Mouse (Mus musculus) embryo, embryonic 11.5 days (tissue): ENCODE data around the gene Cd164l2.

ENCODE experiments used
- DNase-seq: peaks from one replicate; pipeline ENCODE4 v3.0.0-alpha.2; 2012; ENCODE audit warnings: low read depth, low spot score

The Cd164l2 gene

DNA sequence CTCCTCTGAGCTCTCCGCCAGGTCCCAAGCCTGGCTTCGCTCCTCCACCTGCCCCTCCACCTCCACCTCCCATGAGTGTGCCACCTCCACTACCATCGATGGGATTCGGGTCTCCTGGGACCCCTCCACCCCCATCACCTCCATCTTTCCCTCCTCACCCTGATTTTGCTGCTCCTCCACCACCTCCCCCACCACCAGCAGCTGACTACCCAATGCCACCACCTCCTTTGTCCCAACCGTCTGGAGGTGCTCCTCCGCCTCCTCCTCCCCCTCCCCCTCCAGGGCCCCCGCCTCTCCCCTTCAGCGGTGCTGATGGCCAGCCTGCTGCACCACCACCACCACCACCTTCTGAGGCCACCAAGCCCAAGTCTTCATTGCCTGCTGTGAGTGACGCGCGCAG, 17.4 kb upstream of the Cd164l2 start:
- DNase-seq = no peak

DNA sequence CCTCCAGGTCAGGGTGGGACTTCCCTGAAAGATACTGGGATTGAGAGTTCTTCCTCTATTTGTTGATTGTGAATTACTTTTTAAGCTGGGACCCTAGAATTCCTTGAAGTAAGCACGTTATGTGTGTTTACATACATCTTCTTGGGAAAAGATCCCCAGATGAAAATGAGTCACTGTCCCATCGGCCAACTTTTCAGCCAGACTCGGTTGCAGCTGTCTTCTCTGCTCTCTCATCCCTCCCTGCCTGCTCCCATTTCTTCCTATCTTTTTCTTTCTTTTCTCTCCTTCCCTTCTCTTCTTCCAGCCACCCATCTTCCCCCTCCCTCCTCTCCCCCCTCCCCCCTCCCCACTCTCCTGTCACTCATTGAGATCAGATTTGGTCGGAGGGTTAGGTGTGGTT, 16.9 kb upstream of the Cd164l2 start:
- no peak for DNase-seq

DNA sequence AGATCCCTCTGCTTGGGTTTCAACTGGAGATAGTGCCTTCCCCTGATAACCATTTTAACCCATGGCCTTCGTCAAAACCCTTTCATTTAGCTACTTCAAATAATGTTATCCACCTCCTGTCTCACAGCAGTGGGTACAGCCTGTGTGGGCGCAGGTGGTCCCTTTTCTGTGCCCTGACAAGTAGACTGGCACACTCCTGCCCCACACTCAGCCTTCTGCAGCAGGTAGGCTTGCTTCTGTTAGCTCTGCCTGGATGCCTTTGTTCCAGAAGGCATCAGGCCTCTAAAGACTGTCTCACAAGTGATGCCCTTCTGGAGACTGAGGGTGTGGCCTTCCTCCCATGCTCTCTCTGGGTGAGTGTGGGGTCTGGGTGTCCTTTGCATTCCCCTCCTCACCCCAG, 15.8 kb upstream of the Cd164l2 start:
- no peak for DNase-seq

DNA sequence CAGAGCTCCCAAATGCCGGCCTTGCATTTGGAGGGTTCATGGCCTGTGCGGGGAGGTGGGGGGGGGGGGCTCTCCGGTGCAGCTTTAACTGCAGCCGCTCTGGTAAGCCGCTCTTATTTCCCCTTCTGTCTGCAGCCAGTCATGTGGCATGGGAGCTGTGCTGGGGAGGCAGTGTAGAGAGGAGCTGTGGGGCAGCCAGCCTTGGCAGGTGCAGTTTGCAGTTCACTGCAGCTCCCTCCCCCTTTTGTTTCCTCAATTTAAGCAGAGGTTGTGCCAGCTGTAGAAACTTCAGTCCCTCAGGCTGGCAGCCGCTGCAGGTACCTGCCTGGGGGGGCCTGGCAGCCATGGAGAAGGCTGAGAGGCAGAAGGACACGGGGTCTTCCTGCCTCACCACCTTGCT, 15.1 kb upstream of the Cd164l2 start:
- DNase-seq = no peak

DNA sequence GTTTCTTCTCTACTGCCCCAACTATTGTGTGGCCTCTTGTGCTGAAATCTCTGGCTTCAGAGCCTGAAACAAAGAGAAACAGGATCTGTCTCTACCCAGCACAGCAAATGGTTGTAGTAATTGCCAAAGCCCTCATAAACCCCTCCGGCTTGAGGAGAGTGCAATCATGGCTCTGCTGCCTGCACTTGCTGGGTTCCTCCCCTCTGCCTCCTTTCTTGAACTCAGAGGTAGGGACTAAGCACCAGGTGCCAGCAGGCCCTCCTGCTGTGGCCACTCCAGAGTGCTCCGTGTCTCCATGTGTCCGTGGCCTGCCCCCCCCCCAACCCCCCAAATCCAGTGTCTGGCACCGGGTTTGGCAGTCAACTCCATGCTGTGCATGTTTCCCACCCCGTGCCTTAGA, 14.6 kb upstream of the Cd164l2 start:
- no peak for DNase-seq

DNA sequence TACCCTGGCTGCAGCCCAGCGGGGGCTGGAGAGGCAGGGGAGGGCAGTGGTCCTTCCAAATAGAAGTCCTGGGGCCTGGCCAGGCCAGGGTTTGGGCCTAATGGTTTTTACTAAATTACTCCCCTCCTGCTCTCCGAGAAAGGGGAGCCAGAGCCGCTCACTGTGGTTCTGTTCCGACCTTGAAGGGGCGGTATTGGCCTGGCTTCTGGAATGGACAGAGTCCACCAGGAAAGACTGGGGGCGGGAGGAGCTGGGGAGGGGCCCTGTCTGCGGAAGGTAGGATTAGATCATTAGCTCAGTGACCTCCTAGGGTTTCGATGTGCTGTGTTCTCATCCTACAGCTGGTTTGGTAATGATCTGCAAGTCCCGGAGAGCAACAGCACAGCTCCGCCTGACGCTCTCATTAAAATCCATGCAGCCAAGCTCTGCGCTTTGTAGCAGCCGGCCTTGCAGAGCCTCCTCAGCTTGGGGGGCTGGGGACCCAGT, 14.1 kb upstream of the Cd164l2 start:
- DNase-seq = no peak

DNA sequence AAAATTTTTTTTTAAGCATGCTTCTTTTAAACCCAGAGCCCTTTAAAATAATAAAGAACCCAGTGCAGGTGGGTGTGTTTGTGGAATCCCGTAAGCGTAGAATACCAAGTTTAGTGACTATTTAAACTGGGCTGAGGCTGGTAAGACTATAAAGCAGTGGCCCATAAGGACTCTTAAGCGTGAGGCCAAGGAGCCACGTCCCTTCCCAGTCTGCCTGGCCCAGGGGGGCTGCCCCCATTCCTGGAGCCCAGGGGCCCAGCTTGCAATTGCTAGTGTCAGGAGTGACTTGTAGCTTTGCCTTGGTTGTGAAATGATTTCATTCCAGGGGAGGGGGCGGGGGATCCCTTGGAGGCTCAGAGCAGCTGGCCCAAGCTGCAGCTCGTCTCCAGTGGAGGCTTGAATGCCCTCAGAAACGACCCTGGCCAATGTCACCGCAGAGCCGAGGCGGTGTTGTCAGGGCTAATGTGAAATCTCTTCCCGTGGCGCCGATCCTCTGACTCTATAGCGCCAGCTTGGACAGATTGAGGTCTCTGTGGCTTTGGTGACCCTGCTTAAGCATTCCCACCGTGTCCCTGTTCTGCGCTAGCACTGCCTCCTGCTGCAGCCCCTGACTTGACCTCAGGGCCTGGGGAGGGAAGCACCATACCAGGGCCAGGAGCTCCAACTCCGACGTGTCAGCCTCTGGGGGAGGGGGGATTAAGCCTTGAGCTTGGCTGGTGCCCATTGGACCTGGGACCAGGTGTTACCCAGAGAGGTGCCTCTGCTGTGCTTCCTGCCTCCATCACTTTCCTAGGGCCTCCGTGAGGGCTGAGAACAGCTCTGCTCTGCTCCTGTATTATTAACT, 13.4 kb upstream of the Cd164l2 start:
- no peak for DNase-seq

DNA sequence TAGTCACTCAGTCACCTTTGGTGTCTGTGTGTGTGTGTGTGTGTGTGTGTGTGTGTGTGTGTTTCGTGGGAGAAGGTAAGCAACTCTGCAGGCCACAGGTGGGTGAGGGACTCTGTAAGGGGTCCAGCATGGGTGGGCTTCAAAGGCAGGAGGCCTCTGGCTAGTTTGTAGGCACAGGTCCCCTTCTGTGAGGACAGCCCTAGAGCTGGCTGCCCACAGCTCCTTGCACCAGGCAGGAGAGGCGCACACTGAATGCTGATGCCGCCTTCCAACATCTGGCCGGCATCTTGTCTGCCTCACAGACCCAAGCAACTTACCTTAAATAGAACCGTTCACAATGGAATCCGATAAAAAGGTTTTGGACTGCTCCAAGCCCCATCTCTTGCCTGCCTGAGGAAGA, 12.2 kb upstream of the Cd164l2 start:
- no peak for DNase-seq

DNA sequence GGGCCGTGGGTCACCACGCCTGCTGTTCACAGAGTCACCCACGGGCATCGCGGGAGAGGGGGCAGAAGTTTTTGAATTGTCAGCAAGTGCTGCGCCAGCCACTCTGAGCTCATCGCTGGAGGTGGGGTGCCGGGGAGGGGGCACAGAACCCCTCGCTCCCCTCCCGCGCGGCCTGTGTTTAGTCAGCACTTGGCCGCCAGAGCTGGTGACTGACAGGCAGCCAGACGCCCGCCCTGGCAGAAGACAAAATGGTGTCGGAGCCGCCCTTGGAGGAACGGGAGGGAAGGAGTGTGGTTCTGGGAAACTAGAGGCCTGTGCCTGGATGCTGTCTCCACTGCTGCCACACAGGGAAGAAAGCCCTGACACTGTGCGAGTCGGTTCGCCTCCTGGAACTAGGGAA, 11.6 kb upstream of the Cd164l2 start:
- no peak for DNase-seq

DNA sequence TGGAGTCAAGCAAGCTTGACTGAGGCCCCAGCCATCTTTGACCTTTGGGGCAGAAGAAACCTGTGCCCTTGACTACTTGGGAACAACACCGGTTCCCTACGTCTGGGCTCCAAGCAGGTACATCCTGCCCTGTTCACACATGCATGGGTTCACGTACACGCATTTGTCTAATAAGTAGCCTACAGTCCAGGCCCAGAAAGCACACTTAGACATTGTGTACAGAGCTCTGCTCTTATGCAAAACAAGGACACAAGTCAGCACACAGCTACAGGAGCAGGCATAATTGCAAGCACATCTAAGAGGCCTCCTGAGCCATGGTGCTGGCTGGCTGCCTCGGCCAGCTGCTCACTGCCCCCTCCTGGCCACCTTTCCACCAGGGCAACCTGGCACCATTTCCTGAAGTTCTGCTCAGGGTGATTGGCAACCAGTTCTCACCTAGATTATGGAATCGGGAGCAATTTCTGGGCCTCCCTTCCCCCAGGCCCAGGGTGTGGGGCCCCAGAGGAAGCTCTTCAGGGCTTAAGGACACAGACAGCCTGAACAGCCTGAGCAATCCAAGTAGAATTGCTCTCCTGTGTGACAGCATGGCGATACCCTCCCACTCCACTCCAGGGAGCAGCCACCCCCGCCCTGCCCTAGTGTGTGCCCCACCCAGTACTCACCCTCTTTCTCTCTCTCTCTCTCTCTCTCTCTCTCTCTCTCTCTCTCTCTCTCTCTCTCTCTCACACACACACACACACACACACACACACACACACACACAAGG, 10.7 kb upstream of the Cd164l2 start:
- no peak for DNase-seq

DNA sequence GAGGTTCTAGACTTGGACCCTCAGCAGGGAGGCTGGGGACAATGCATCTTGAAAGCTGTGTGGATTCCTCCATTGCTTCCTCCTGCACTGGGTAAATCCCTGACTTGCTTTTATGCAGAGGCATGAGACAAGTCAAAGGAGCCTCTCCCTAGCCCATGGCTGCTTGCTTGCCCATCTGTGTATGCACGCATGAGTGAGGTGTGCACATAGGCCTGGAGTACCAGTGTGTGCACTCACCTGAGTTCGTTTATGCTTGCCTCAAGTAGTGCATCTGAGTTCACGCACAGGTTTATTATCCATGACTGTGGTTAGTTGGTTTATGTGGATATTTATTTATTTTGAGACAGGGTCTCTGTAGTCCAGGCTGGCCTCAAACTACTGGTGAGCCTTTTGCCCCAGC, 9.7 kb upstream of the Cd164l2 start:
- no peak for DNase-seq

DNA sequence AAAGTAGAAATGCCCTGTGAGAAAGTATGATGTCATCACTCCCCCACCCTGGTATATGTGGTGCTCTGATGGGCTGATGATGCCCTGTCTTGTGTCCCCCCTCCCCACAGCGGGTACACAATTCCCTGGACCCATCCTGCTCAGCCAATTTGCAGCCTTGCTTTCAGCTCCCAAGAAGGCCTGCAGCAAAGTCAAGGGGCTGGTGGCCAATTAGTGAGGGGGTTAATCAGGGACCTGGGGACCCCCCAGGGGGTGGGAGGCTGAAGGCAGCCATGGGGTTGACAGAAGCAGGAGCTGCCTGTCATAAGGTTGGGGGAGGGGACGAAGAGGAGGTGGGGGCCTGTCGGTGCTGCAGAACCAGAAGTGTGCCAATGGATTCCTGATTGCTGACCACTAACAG, 8.3 kb upstream of the Cd164l2 start:
- no peak for DNase-seq

DNA sequence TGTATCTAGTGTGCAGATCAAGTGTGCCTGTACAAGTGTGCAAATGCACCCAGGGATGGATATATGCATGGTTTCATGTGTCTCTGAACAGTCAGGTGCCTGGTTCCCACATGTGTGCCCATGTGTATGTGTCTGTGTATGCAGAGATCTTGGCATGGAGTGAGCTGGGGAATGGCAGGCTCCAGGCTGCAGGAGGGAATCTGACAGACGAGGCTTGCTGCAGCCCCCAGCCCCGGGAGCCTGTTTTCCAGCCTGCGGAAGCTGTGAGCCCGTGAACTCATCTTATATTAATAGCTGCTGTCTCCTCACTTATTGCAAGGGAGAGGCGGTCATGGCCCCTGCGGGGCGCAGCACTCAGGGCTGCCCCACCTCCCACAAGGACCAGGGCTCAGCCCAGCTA, 7.6 kb upstream of the Cd164l2 start:
- no peak for DNase-seq

DNA sequence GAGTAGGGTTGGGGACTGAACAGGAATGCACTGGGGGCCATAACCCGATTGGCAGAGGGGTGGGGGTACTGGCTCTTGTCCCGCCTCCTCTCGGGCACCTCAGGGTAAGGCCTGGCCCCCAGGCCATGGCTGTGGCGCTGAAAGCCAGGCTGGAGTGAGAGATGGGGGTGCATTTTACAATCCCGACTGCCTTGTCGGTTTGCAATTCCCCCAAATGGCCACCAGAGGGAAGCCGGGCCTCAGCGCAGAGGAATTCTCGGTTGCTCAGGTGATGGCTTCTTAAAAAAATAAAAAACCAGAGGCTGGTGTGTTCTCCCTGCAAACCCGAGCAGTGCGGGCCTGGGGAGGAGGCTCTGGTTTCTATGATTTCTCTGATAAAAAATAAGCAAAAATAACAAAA, 2.6 kb upstream of the Cd164l2 start:
- DNase-seq = no peak

DNA sequence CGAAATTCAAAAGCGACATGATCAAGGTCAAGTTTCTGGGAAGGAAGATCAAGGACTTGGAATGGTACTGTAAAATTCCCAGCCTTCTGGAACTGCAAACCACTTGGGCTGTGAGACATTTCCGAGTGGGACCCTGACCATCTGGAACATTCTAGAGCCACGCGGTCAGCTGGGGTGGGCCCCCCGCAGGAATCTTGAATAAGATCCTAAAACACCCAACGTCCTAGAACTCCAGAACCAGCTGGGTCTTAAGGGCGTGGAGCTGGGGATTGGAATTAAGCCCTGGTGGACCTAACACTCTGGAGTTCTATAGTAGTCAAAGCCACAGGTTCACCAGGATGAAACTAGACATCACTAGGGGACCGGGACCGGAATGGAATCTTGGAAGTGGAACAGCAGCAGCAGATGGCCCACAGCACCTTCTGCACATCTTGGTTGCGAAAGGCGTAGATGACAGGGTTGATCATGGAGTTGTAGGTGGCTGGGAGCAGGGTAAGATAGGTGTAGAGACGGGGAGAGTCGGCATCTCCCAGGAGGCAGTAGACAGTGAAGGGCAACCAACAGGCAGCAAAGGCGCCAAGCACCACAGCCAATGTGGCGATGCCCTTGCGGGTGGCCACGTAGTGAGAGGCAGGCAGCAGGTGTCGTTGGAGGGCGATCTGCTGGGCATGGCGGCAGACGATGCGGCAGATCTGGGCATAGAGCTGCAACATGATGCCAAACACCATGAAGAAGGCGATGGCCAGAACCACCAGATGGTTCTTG, 1.7 kb upstream of the Cd164l2 start:
- no peak for DNase-seq

DNA sequence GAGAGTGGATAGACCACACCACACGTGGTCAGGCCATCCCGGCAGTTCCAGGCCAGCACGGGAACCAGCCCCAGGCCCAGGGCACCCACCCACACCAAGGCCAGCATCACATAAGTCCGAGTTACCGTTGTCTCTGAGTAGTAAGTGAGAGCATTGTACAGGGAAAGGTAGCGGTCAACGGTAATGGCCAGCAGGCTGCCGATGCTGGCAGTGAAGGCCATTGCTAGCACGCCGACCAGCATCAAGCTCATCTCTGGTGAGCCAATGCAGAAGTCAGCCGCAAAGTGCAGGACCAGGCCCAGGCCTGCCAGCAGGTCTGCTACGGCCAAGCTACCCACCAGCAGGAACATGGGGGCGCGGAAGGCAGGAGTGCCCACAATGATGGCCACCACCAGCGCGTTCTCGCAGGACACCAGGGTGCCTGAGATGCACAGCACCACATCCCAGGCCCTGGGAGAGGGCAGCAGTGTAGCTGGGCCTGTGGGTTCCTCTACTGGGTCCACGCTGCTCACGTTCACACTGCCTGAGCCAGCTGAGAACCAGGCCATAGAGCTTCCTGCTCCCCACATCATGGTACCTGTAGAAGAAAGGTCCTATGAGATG, 1.0 kb upstream of the Cd164l2 start:
- DNase-seq = no peak

DNA sequence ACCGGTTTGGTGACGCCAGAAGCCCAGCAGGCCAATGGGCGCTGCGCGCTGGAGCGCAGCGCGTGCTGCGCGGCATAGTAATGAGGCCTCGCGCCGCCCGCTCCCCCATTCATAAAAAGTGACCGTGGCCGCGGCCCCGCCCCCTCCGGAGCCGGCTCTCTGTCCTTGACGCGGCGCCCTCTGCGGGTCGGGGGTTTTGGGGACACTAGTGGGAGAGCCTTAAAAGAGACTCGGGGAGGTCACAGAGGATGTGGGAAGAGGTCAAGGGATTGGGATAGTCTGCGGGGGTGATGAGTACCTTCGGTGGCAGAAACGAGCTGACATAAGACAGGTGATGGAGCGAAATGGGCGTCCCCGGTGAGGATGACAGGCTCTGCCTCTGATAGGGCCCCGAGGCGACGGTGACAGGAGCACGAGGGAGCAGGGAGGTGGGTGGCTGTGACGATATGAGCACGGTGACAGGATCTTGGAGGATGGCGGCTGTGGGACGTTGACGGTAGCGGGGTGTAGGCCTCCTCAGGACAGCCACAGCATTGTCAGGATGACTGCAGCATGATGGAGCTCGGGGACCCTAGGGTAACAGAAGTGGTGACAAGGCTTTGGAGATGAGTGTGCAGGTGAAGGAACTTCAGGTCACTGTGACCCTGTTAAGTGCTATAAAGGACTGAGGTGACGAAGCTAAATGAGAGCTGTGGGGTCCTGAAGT, 784 bp downstream of the Cd164l2 start:
- peak; percentile 71 for DNase-seq

DNA sequence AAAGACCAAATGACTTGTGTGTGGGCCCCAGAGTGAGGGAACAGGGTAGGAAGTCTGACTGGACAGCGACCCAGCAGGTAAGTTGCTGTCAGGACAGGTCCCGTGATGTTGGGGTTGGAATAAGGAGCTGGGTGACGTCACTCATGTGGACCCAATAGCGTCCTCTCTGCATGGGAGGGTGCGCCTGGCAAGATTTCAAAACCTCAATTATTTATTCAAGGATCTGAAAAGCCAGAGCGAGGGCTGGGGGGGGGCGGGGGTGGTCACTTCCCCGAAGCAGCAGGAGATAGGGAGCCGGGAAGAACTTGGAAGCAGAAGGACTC, 1.3 kb downstream of the Cd164l2 start:
- DNase-seq = no peak

DNA sequence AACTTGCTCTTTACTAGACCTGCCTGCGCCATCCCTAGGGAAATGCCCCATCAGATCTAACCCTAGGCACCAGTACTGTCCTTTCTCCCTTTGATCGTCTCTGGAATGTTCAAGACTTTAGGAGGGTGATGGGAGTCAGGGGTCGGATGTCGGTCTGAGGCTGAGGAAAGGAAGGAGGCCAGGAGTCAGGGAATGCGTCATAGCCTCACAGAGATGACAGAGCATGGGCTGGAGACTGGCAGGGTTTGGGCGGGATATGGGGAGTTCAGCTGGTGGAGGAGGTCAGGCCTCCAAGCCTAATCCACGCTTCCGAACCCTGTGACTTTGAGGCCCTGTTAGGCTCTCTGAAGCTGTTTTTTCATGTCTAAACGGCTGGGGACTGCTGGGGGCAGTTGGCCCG, 1.7 kb downstream of the Cd164l2 start:
- no peak for DNase-seq

DNA sequence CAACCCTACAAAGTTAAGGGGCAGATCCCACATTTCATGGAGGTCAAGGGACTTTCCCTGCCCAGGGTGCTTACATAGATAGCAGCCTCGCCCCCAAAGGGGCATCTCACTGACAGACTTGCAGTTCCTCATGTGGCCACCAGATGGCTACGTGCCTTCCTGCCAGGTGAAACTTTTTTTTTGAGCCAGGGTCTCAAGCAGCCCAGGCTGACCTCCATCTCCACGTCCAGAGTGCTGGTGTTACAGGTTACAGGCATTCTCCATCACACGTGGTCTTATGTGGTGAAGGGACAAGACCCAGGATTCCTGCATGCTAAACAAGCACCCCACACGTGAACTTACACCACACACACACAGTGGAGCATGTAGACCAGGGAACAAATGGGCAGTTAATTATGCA, 5.7 kb downstream of the Cd164l2 start:
- DNase-seq = peak; percentile 54

DNA sequence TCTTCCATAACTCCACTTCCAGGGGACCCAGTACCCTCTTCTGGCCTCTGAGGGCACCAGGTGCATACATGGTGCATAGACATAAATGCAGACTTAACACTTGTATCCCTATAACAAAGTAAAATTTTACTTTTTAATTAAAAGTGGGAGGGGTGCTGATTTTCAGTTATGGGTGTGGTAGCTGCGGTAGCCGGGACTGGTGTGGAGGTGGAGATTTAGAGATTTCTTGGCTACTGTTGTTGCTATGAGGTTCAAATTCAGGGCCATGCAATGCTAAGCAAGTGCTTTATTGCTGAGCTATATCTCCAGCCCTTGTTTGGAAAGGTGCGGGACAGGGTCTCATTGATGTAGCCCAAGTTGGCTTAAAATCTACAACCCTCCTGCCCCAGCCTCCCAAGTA, 6.8 kb downstream of the Cd164l2 start:
- no peak for DNase-seq
